Mouse (Mus musculus): ENCODE data around the gene Mrpl49. TPM values are rescaled to one million over a fixed set of nuclear protein-coding genes. Genes with fewer than 3 reads are reported as not detected.

Mrpl49 gene
- polyA plus RNA-seq, 1 experiment from 2014 or later, result 65.5 TPM

DNA sequence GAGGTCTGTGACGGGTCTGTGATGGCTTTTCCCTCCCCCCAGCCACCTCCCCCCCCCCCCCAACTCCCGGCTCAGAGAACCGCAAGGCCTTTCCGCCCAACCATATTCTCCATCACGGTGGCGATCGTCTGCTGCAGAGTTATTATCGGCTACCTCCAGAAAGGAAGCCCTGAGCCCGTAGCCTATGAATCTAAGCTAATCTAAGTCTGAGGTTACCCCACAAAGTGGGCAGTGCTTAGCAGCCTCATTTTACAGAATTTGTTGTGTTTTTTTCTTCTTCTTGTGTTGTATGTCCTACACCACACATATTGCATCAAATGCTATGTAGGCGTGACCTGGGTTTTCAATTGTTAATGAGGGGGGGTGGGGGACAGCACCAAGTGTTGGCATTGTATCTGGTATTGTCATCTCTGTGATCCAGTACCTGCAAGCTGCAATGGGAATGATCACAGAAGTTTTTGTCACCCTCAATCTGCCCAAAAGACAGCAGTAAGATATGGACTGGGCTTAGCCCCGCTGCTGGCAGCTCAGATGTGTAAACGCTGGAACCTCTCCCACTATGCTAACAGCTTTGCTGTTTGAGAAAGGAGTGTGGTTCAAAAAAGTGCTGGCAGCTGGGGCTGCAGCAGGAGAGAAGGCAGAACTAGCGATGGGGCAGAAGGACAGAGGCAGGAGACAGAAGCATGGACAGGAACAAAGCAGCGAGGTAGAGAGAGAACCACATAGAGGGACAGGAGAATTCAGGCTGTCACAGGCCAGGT, 26.9 kb downstream of the Mrpl49 start:
- Histone ChIP-seq H3K4me1 (ENCODE audit: control insufficient read depth, insufficient read depth, low read length) (no peaks in the 10 kb centered on the region), H3K4me2 (ENCODE audit: low read depth, low read length) (no peak overlapping the region), H3K27ac (ENCODE audit: low read depth, low read length) (no peak overlapping the region), H3K36me3 (ENCODE audit: control insufficient read depth, insufficient read depth, low read length) (no peaks in the 10 kb centered on the region), H3K9ac (replicated peaks; ENCODE audit: low read depth, low read length) (no peak overlapping the region), H3K27me3 (ENCODE audit: control insufficient read depth, insufficient read depth, low read length) (no peaks in the 10 kb centered on the region), H3K9me3 (ENCODE audit: control insufficient read depth, low read length) (no peaks in the 10 kb centered on the region), H3K4me3 (ENCODE audit: low read depth, low read length) (no peak overlapping the region)
- ATAC-seq (ENCODE audit: low read depth), result no peak
- WGBS, result 74% methylated on average over 14 of the region's 14 CpGs

DNA sequence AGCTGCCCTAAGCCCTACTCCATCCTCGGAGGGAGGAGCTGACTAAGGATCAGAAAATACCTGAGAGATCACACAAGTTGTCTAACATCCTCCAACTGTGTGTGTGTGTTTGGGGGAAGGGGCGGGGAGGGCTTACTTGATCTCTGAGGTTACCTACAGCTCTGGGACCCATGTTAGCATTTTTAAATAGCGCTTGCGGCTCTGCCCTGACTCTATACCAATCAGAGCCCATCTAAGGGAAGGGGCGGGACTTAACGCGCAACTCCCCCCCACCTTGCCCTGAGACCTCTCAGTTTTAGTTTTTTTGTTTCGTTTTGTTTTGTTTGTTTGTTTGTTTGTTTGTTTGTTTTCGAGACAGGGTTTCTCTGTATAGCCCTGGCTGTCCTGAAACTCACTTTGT, 28.2 kb downstream of the Mrpl49 start:
- 76% methylated on average over 9 of the region's 9 CpGs for WGBS
- Histone ChIP-seq H3K27me3 (ENCODE audit: control insufficient read depth, insufficient read depth, low read length) (no peaks in the 10 kb centered on the region), H3K36me3 (ENCODE audit: control insufficient read depth, insufficient read depth, low read length) (no peaks in the 10 kb centered on the region), H3K4me2 (ENCODE audit: low read depth, low read length) (no peak overlapping the region), H3K9me3 (ENCODE audit: control insufficient read depth, low read length) (no peaks in the 10 kb centered on the region), H3K9ac (replicated peaks; ENCODE audit: low read depth, low read length) (no peak overlapping the region), H3K27ac (ENCODE audit: low read depth, low read length) (no peak overlapping the region), H3K4me3 (ENCODE audit: low read depth, low read length) (no peak overlapping the region), H3K4me1 (ENCODE audit: control insufficient read depth, insufficient read depth, low read length) (no peaks in the 10 kb centered on the region)
- ATAC-seq (ENCODE audit: low read depth), result no peak

DNA sequence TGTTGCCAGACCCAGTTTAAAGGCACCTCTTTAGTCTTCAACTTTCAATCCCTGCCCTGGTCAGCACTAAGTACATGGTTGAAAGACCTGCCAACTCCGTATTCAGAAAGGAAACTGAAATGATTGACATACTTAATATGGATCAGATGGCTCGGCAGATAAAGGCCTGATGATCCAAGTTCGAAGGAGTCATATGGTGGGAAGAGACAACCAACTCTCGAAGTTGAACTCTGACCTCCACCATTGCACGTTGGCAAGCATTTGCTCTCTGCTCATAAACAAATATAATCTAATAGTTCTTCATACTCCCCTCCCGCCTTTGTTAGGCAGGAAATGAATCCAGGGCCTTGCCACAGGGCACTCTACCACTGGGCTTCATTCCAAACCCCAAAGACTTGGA, 28.6 kb downstream of the Mrpl49 start:
- Histone ChIP-seq H3K4me2 (ENCODE audit: low read depth, low read length) (no peak overlapping the region), H3K36me3 (ENCODE audit: control insufficient read depth, insufficient read depth, low read length) (no peaks in the 10 kb centered on the region), H3K27me3 (ENCODE audit: control insufficient read depth, insufficient read depth, low read length) (no peaks in the 10 kb centered on the region), H3K4me3 (ENCODE audit: low read depth, low read length) (no peak overlapping the region), H3K27ac (ENCODE audit: low read depth, low read length) (no peak overlapping the region), H3K4me1 (ENCODE audit: control insufficient read depth, insufficient read depth, low read length) (no peaks in the 10 kb centered on the region), H3K9me3 (ENCODE audit: control insufficient read depth, low read length) (no peaks in the 10 kb centered on the region), H3K9ac (replicated peaks; ENCODE audit: low read depth, low read length) (no peak overlapping the region)
- WGBS, result 89% methylated on average over 6 of the region's 6 CpGs
- no peak for ATAC-seq (ENCODE audit: low read depth)

DNA sequence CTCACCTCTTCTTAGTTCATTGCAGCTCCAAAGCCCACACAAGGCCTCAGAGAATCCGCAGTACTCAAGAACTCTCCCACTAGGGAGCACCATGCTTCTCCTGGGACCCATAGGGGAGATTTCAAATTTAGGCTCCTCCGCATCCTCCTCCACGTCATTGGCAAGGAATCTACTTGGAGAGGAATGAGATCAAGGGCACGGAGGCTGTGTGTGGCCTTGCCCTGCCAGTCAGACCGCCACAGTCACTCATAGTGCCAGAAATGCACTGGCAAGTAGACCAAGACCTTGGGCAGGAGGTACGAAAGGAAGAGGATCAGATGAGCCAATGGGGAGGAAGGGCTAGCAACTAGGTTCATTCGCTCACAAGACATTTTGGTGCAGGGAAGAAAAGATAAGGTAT, 33.7 kb downstream of the Mrpl49 start:
- no peak for ATAC-seq (ENCODE audit: low read depth)
- Histone ChIP-seq H3K4me1 (ENCODE audit: control insufficient read depth, insufficient read depth, low read length) (no peaks in the 10 kb centered on the region), H3K27ac (ENCODE audit: low read depth, low read length) (no peak overlapping the region), H3K9me3 (ENCODE audit: control insufficient read depth, low read length) (no peaks in the 10 kb centered on the region), H3K4me2 (ENCODE audit: low read depth, low read length) (no peak overlapping the region), H3K4me3 (ENCODE audit: low read depth, low read length) (no peak overlapping the region), H3K27me3 (ENCODE audit: control insufficient read depth, insufficient read depth, low read length) (no peaks in the 10 kb centered on the region), H3K36me3 (ENCODE audit: control insufficient read depth, insufficient read depth, low read length) (no peaks in the 10 kb centered on the region), H3K9ac (replicated peaks; ENCODE audit: low read depth, low read length) (no peak overlapping the region)
- WGBS, result 89% methylated on average over 7 of the region's 7 CpGs

DNA sequence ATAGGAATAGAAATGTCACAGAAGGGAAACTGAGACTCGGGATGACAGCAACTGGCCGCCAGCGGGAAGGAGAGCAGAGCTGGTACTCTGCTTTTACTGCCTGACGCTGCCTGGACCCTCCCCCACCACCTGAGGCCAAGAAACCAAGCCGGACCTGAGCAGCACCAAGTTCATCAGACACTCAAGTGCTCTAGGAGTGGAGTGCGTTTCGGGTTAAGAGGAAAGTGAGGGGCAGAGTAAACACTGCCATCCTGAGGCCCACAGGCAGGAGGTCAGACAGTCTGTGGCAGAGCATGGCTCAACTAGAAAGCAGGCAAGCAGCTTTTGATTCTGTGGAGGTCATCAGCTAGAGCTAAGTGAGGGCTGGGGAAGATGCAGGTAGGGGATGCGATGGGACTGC, 34.5 kb downstream of the Mrpl49 start:
- WGBS, result 71% methylated on average over 8 of the region's 8 CpGs
- no peak overlapping the region for H3K9ac ChIP-seq (replicated peaks; ENCODE audit: low read depth, low read length)
- no peaks in the 10 kb centered on the region for H3K4me1 ChIP-seq (ENCODE audit: control insufficient read depth, insufficient read depth, low read length)
- no peak overlapping the region for H3K4me3 ChIP-seq (ENCODE audit: low read depth, low read length)
- H3K9me3 ChIP-seq (ENCODE audit: control insufficient read depth, low read length), result no peaks in the 10 kb centered on the region
- H3K27me3 ChIP-seq (ENCODE audit: control insufficient read depth, insufficient read depth, low read length), result no peaks in the 10 kb centered on the region
- no peak for ATAC-seq (ENCODE audit: low read depth)
- no peaks in the 10 kb centered on the region for H3K36me3 ChIP-seq (ENCODE audit: control insufficient read depth, insufficient read depth, low read length)
- no peak overlapping the region for H3K4me2 ChIP-seq (ENCODE audit: low read depth, low read length)
- H3K27ac ChIP-seq (ENCODE audit: low read depth, low read length), result no peak overlapping the region

DNA sequence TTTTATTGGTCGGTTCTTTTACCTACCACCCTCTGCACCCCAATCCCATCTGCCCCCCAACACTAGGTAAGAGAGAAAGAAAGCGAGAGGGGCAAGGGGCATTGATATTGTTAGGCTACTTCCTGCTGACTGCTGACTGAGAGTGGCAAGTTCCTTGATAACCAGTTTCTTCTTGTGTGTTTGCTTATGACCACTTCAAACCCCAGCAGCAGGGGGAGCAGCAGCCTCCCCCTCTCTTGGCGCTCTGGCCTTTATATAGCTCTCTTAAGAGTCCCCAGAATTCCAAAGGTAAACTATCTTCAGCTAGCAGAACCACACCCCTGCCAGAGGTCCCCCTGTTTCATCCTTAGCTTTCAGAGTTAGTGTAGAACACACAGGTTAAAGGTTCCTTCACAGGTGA, 37.3 kb downstream of the Mrpl49 start:
- ATAC-seq (ENCODE audit: low read depth), result no peak
- Histone ChIP-seq H3K4me1 (ENCODE audit: control insufficient read depth, insufficient read depth, low read length) (peaks cover 5% of the 10 kb centered on the region; the same call in 1 of the 2 replicates), H3K9ac (replicated peaks; ENCODE audit: low read depth, low read length) (no peak overlapping the region), H3K9me3 (ENCODE audit: control insufficient read depth, low read length) (no peaks in the 10 kb centered on the region), H3K4me3 (ENCODE audit: low read depth, low read length) (no peak overlapping the region), H3K27me3 (ENCODE audit: control insufficient read depth, insufficient read depth, low read length) (peaks cover 2% of the 10 kb centered on the region; the same call in 1 of the 2 replicates), H3K4me2 (ENCODE audit: low read depth, low read length) (no peak overlapping the region), H3K27ac (ENCODE audit: low read depth, low read length) (no peak overlapping the region), H3K36me3 (ENCODE audit: control insufficient read depth, insufficient read depth, low read length) (no peaks in the 10 kb centered on the region)
- WGBS, result 59% methylated on average over 3 of the region's 3 CpGs

DNA sequence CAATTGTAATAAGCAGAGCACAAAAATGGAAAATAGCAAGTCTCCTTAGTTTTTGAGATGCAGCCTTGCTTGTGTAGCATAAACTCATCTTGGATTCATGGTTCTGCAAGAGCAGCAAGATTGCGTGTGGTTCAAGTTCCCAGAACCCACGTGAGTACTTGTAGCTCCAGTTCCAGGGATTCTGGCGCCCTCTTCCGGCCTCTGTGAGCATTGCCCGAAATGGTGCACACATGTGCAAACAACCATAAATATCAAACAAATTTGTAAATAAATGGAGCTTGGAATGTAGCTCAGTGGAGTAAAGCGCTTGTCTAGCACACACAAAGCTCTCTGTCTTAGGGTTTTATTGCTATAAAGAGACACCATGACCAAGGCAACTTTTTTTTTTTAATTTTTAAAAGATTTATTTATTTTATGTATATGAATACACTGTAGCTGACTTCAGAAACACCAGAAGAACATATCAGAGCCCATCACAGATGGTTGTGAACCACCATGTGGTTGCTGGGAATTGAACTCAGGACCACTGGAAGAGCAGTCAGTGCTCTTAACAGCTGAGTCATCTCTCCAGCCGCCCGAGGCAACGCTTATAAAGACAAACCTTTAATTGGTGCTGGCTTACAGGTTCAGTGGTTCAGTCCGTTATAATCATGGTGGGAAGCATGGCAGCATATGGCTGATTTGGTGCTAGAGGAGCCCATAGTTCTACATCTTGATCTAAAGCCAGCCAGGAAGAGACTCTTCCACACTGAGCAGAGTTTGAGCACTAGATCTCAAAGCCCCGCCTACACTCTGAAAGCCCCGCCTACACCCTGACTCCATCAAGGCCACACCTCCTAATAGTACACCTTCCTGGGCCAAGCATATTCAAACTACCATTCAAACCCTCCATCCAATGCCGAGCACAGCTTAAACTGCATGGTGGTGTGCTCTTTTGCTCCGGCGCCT, 39.2 kb downstream of the Mrpl49 start:
- 29% methylated on average over 15 of the region's 15 CpGs for WGBS
- no peak for ATAC-seq (ENCODE audit: low read depth)

DNA sequence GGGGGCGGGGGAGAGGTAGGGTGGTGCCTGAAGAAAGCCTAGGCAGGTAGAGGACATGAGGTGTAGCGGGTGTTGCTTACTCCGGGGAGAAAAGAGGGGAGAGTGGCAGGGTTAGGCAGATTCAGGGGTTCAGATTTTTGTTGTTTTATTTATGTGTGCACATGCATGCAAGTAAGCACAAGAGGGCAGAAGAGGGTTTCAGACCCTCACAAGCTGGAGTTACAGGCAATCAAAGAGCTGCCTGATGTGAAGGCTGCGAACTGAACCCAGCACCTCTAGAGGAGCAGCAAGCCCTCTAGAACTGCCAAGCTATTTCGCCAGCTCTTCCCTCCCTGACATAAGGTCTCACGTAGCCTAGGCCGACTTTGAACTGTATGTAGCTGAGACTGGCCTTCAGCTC, 41.1 kb downstream of the Mrpl49 start:
- Histone ChIP-seq H3K9me3 (ENCODE audit: control insufficient read depth, low read length) (no peaks in the 10 kb centered on the region), H3K9ac (replicated peaks; ENCODE audit: low read depth, low read length) (no peak overlapping the region), H3K36me3 (ENCODE audit: control insufficient read depth, insufficient read depth, low read length) (no peaks in the 10 kb centered on the region), H3K4me3 (ENCODE audit: low read depth, low read length) (no peak overlapping the region), H3K27me3 (ENCODE audit: control insufficient read depth, insufficient read depth, low read length) (peaks cover 5% of the 10 kb centered on the region; the same call in 1 of the 2 replicates), H3K4me1 (ENCODE audit: control insufficient read depth, insufficient read depth, low read length) (peaks cover 8% of the 10 kb centered on the region; the same call in 1 of the 2 replicates), H3K4me2 (ENCODE audit: low read depth, low read length) (no peak overlapping the region), H3K27ac (ENCODE audit: low read depth, low read length) (no peak overlapping the region)
- 50% methylated on average over 7 of the region's 7 CpGs for WGBS
- no peak for ATAC-seq (ENCODE audit: low read depth)

More for the DNA sequence above, 39.2 kb downstream of the Mrpl49 start:
- H3K36me3 ChIP-seq (ENCODE audit: control insufficient read depth, insufficient read depth, low read length), result no peaks in the 10 kb centered on the region
- H3K4me2 ChIP-seq (ENCODE audit: low read depth, low read length), result no peak overlapping the region
- H3K27ac ChIP-seq (ENCODE audit: low read depth, low read length), result no peak overlapping the region
- peaks cover 8% of the 10 kb centered on the region; the same call in 1 of the 2 replicates for H3K4me1 ChIP-seq (ENCODE audit: control insufficient read depth, insufficient read depth, low read length)
- H3K4me3 ChIP-seq (ENCODE audit: low read depth, low read length), result no peak overlapping the region
- no peak overlapping the region for H3K9ac ChIP-seq (replicated peaks; ENCODE audit: low read depth, low read length)
- peaks cover 5% of the 10 kb centered on the region; the same call in 1 of the 2 replicates for H3K27me3 ChIP-seq (ENCODE audit: control insufficient read depth, insufficient read depth, low read length)
- no peaks in the 10 kb centered on the region for H3K9me3 ChIP-seq (ENCODE audit: control insufficient read depth, low read length)

Measured in neural tube, embryonic 14.5 days (tissue).